Mouse (Mus musculus) CD4-positive, CD25-positive, alpha-beta regulatory T cell, adult 2 months (primary cell): ENCODE results near the gene Saxo2.

ENCODE experiments used
- DNase-seq: peaks from one replicate; pipeline ENCODE4 v3.0.0-alpha.2; 2012; ENCODE audit warnings: low read depth, low spot score

Gene Saxo2

DNA sequence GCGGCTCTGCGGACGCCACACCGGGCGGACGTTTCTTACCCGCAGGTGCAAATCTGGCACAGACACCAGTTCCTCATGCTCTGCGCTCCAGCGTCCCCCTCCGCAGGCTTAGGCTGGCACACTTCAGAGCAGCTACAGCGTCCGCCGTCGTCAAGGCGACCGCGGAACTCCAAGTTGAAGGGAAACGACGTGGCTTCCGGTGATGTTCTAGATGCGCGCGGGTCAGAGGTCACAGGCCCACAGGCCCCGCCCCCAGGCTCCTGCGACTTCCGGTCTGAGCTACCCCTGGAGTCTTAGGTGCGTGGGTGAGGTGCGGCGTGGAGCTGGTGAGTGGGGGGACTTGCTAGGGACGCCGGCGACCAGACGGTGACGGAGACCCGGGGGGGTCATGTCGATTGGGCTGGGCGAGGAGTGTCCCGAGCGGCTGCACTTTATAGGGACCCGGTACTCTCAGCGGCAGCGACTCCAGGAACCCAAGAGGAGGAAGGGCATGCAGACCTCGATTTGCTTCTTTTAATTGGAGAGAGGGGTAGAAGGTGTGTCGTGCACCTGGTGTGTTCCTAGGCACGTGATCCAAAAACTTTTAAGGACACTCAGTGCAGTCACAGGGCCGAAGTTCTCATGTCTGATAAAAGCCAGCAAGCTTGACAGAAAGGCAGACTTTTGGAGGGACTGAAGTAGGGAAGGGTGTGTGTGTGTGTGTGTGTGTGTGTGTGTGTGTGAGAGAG, at the start of gene Saxo2, which contains the start of gene Efl1:
Gene Saxo2 (minus strand): TSS at position 176 of the 728 bp plus-strand sequence.
Gene Efl1 (plus strand): TSS at position 262 of the 728 bp plus-strand sequence.
- DNase-seq, result peak; percentile 98

GRCm38 (mm10) chr7:82697668-82698067, 49.3 kb upstream of the Saxo2 start:
- DNase-seq, result peak; percentile 67

- peak; percentile 18 for DNase-seq
Observed at GRCm38 (mm10) chr7:82691021-82691738, 42.9 kb upstream of the Saxo2 start.

GRCm38 (mm10) chr7:82688736-82689135, 40.4 kb upstream of the Saxo2 start:
- DNase-seq, result no peak

DNA sequence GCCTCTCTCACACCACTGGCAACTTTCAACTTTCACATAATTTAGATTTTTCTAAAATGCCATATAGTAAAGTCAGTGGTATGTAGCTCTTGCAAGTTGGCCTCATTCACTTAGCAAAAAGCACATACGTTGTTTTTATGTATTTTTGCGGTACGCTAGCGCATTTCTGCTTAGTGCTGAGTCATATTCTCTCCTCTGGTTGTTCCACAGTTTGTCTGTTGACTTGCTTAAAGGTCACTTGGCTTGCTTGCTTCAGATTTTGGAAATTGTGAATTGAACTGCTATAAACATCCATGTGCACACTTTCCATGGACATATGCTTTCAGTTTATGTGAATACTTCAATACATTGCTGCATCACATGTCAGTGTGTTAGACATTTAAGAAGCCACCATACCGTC, 31.6 kb upstream of the Saxo2 start:
- no peak for DNase-seq

DNA sequence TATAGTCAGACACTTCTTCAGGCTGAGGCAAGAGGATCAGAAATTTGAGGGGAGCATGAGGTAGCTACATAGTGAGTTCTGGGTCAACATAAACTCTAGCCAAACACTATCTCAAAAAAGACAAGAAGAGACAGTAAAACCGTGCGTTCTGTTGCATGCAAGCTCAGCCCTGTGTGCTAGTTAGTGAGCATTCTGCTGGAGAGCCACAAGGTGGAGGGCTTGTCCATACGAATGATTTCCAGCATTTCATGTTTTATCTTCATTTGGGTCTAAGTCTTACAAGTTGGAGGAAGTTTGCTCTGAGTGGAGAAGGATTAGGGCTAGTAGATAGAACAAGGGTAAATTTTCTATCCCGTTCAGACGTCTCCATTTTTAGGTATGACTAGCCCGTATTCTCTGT, 28.5 kb upstream of the Saxo2 start:
- DNase-seq, result no peak

GRCm38 (mm10) chr7:82676001-82676400, 27.7 kb upstream of the Saxo2 start:
- DNase-seq, result no peak

- DNase-seq, result no peak
Observed at GRCm38 (mm10) chr7:82664604-82665003, 16.3 kb upstream of the Saxo2 start.

- peak; percentile 65 for DNase-seq
Observed at GRCm38 (mm10) chr7:82649081-82649445, 735 bp upstream of the Saxo2 start.

DNA sequence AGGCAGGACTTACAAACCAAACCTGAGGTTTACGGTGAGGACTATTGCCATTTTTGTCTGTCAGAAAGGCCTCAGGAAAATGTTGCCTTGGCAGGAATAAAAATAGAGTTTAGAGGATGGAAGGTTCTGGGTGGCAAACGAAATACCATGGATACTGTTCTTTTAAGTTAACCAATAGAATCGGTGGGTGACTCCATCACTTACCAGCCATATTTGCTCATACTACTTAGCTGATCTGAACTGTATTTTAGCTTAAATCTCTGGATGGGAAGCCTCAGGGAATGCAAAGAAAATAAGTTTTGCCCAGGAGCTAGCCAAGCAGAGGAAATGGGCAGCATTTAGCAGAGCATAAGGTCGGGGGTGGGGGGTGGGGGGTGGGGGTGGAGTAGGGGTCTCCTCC, 419 bp downstream of the Saxo2 start:
- DNase-seq, result no peak

DNA sequence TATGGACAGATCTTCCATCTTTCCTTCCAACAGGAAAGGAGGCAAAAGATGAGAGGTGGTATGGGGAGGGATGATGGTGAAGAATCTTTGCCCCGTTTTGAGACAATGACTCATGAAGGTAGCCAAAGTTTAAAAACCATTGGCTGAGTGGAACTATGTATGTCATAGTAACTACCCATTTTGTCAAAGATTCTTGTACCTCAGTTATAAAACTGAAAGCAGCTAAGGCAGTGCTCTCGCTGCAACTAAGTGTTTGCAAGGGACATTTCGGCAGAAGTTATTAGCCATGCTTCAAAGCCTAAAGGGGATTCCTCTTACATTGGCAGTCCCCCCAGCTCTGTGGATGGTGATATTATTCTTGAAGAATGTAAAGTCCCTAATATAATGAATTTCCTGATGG, 1.1 kb downstream of the Saxo2 start:
- DNase-seq, result no peak

DNA sequence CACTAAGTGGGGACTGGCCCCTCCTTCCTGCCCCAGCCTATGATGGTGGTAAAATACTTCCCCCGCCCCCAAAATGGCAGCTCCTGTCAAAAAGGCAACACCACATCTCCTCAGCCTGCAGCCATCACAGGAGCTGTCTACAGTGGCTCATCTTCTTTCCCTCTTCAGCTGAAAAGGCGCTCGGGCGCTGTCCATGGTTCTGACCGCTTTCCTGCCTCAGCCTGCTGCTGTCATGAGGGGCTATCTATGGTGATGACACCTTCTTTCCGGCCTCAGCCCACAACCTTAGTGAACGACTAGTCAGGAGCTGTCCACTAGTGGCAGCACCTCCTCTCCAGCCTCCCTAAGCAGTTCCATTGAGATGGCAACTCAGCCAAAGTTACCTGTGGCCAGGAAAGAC, 23.0 kb downstream of the Saxo2 start:
- DNase-seq, result peak; percentile 46

GRCm38 (mm10) chr7:82609629-82610028, 38.7 kb downstream of the Saxo2 start:
- DNase-seq, result no peak

DNA sequence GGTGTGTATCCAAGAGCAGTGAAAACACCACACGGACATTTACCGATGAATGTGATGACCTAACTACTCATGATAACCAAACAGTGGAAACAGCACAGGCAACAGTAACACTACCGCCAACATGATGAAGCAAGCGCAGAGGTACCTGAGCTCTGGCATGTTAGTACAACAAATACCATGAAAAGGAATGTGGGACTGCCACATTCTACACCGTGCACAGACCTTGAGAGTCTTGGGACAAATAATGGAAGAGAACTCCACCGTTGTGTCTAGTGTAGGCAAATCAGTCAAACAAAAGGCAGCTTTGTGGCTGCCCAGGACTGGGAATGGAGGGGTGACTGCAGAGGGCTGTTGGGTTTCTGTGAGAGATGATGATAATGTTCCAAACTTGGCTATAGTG, 42.9 kb downstream of the Saxo2 start:
- DNase-seq, result no peak

GRCm38 (mm10) chr7:82602008-82602407, 46.3 kb downstream of the Saxo2 start:
- no peak for DNase-seq

GRCm38 (mm10) chr7:82590931-82591330, 57.4 kb downstream of the Saxo2 start:
- no peak for DNase-seq
